Mouse (Mus musculus): Measurements from ENCODE around the gene Usp35. TPM values are rescaled to one million over a fixed set of nuclear protein-coding genes. Genes with fewer than 3 reads are reported as not detected.
A peak's percentile ranks its signal among the peaks of the same experiment; 100 is the strongest.

Gene Usp35
- polyA plus RNA-seq, 1 experiment, result 9.1 TPM

GRCm38 (mm10) chr7:97328891-97329588, 2.8 kb downstream of the Usp35 start:
- Histone ChIP-seq H3K4me1 (ENCODE audit: control insufficient read depth, insufficient read depth, low read length) (peaks cover 5% of the 10 kb centered on the region), H3K9ac (ENCODE audit: low read depth, poor library complexity, severe bottlenecking) (no peak overlapping the region), H3K36me3 (ENCODE audit: control insufficient read depth, insufficient read depth, low read length, poor library complexity, severe bottlenecking) (no peaks in the 10 kb centered on the region), H3K9me3 (replicated peaks; ENCODE audit: control insufficient read depth, insufficient read depth, low read length, poor library complexity, severe bottlenecking) (no peaks in the 10 kb centered on the region), H3K27me3 (ENCODE audit: control insufficient read depth, insufficient read depth, low read length, poor library complexity, severe bottlenecking) (no peaks in the 10 kb centered on the region), H3K4me3 (ENCODE audit: low read depth, low read length) (no peak overlapping the region), H3K27ac (ENCODE audit: insufficient read depth, low read length) (no peak overlapping the region)
- TF ChIP-seq EP300 (IDR thresholded peaks at IDR 0.05; ENCODE audit: insufficient read depth, low read depth, low read length) (no peak), CTCF (IDR thresholded peaks at IDR 0.05; ENCODE audit: low read depth, low read length) (no peak), POLR2A (IDR thresholded peaks at IDR 0.05; ENCODE audit: insufficient read depth, low read length) (no peak)

GRCm38 (mm10) chr7:97327376-97327775, 4.4 kb downstream of the Usp35 start:
- Histone ChIP-seq H3K9me3 (replicated peaks; ENCODE audit: control insufficient read depth, insufficient read depth, low read length, poor library complexity, severe bottlenecking) (no peaks in the 10 kb centered on the region), H3K4me3 (ENCODE audit: low read depth, low read length) (no peak overlapping the region), H3K27me3 (ENCODE audit: control insufficient read depth, insufficient read depth, low read length, poor library complexity, severe bottlenecking) (no peaks in the 10 kb centered on the region), H3K9ac (ENCODE audit: low read depth, poor library complexity, severe bottlenecking) (no peak overlapping the region), H3K27ac (ENCODE audit: insufficient read depth, low read length) (no peak overlapping the region), H3K4me1 (ENCODE audit: control insufficient read depth, insufficient read depth, low read length) (no peaks in the 10 kb centered on the region), H3K36me3 (ENCODE audit: control insufficient read depth, insufficient read depth, low read length, poor library complexity, severe bottlenecking) (no peaks in the 10 kb centered on the region)
- TF ChIP-seq POLR2A (IDR thresholded peaks at IDR 0.05; ENCODE audit: insufficient read depth, low read length) (no peak), CTCF (IDR thresholded peaks at IDR 0.05; ENCODE audit: low read depth, low read length) (no peak)

GRCm38 (mm10) chr7:97325156-97325985, 6.4 kb downstream of the Usp35 start:
- Histone ChIP-seq H3K27ac (ENCODE audit: insufficient read depth, low read length) (no peak overlapping the region), H3K27me3 (ENCODE audit: control insufficient read depth, insufficient read depth, low read length, poor library complexity, severe bottlenecking) (no peaks in the 10 kb centered on the region), H3K36me3 (ENCODE audit: control insufficient read depth, insufficient read depth, low read length, poor library complexity, severe bottlenecking) (no peaks in the 10 kb centered on the region), H3K9ac (ENCODE audit: low read depth, poor library complexity, severe bottlenecking) (0 out of 2 replicates have a peak overlapping the region, but pooled peaks have one; percentile 7), H3K4me3 (ENCODE audit: low read depth, low read length) (peak overlapping the region; percentile 54), H3K9me3 (replicated peaks; ENCODE audit: control insufficient read depth, insufficient read depth, low read length, poor library complexity, severe bottlenecking) (no peaks in the 10 kb centered on the region), H3K4me1 (ENCODE audit: control insufficient read depth, insufficient read depth, low read length) (no peaks in the 10 kb centered on the region)
- no peak for TF ChIP-seq CTCF (IDR thresholded peaks at IDR 0.05; ENCODE audit: low read depth, low read length)

GRCm38 (mm10) chr7:97324342-97324741, 7.5 kb downstream of the Usp35 start:
- H3K27ac ChIP-seq (ENCODE audit: insufficient read depth, low read length), result no peak overlapping the region
- H3K9me3 ChIP-seq (replicated peaks; ENCODE audit: control insufficient read depth, insufficient read depth, low read length, poor library complexity, severe bottlenecking), result no peaks in the 10 kb centered on the region
- no peak for TF ChIP-seq CTCF (IDR thresholded peaks at IDR 0.05; ENCODE audit: low read depth, low read length)
- no peak for TF ChIP-seq POLR2A (IDR thresholded peaks at IDR 0.05; ENCODE audit: insufficient read depth, low read length)
- no peak for TF ChIP-seq EP300 (IDR thresholded peaks at IDR 0.05; ENCODE audit: insufficient read depth, low read depth, low read length)
- no peaks in the 10 kb centered on the region for H3K4me1 ChIP-seq (ENCODE audit: control insufficient read depth, insufficient read depth, low read length)
- H3K4me3 ChIP-seq (ENCODE audit: low read depth, low read length), result no peak overlapping the region
- no peak overlapping the region for H3K9ac ChIP-seq (ENCODE audit: low read depth, poor library complexity, severe bottlenecking)
- H3K27me3 ChIP-seq (ENCODE audit: control insufficient read depth, insufficient read depth, low read length, poor library complexity, severe bottlenecking), result no peaks in the 10 kb centered on the region
- no peaks in the 10 kb centered on the region for H3K36me3 ChIP-seq (ENCODE audit: control insufficient read depth, insufficient read depth, low read length, poor library complexity, severe bottlenecking)

GRCm38 (mm10) chr7:97317706-97318105, 14.1 kb downstream of the Usp35 start:
- no peaks in the 10 kb centered on the region for H3K36me3 ChIP-seq (ENCODE audit: control insufficient read depth, insufficient read depth, low read length, poor library complexity, severe bottlenecking)

GRCm38 (mm10) chr7:97315656-97316055, 16.2 kb downstream of the Usp35 start:
- no peak for TF ChIP-seq POLR2A (IDR thresholded peaks at IDR 0.05; ENCODE audit: insufficient read depth, low read length)
- no peak for TF ChIP-seq EP300 (IDR thresholded peaks at IDR 0.05; ENCODE audit: insufficient read depth, low read depth, low read length)
- no peak for TF ChIP-seq CTCF (IDR thresholded peaks at IDR 0.05; ENCODE audit: low read depth, low read length)
- H3K4me1 ChIP-seq (ENCODE audit: control insufficient read depth, insufficient read depth, low read length), result no peaks in the 10 kb centered on the region
- H3K27ac ChIP-seq (ENCODE audit: insufficient read depth, low read length), result no peak overlapping the region
- H3K9ac ChIP-seq (ENCODE audit: low read depth, poor library complexity, severe bottlenecking), result no peak overlapping the region
- no peaks in the 10 kb centered on the region for H3K27me3 ChIP-seq (ENCODE audit: control insufficient read depth, insufficient read depth, low read length, poor library complexity, severe bottlenecking)
- H3K4me3 ChIP-seq (ENCODE audit: low read depth, low read length), result no peak overlapping the region
- no peaks in the 10 kb centered on the region for H3K36me3 ChIP-seq (ENCODE audit: control insufficient read depth, insufficient read depth, low read length, poor library complexity, severe bottlenecking)
- no peaks in the 10 kb centered on the region for H3K9me3 ChIP-seq (replicated peaks; ENCODE audit: control insufficient read depth, insufficient read depth, low read length, poor library complexity, severe bottlenecking)

More at GRCm38 (mm10) chr7:97317706-97318105, 14.1 kb downstream of the Usp35 start:
- Histone ChIP-seq H3K27ac (ENCODE audit: insufficient read depth, low read length) (no peak overlapping the region), H3K4me1 (ENCODE audit: control insufficient read depth, insufficient read depth, low read length) (no peaks in the 10 kb centered on the region), H3K27me3 (ENCODE audit: control insufficient read depth, insufficient read depth, low read length, poor library complexity, severe bottlenecking) (no peaks in the 10 kb centered on the region), H3K9ac (ENCODE audit: low read depth, poor library complexity, severe bottlenecking) (no peak overlapping the region), H3K4me3 (ENCODE audit: low read depth, low read length) (no peak overlapping the region), H3K9me3 (replicated peaks; ENCODE audit: control insufficient read depth, insufficient read depth, low read length, poor library complexity, severe bottlenecking) (no peaks in the 10 kb centered on the region)
- TF ChIP-seq POLR2A (IDR thresholded peaks at IDR 0.05; ENCODE audit: insufficient read depth, low read length) (no peak), EP300 (IDR thresholded peaks at IDR 0.05; ENCODE audit: insufficient read depth, low read depth, low read length) (no peak), CTCF (IDR thresholded peaks at IDR 0.05; ENCODE audit: low read depth, low read length) (no peak)
